Mouse (Mus musculus): Measurements from ENCODE around the gene Nmb.
A peak's percentile ranks its signal among the peaks of the same experiment; 100 is the strongest.

DNA sequence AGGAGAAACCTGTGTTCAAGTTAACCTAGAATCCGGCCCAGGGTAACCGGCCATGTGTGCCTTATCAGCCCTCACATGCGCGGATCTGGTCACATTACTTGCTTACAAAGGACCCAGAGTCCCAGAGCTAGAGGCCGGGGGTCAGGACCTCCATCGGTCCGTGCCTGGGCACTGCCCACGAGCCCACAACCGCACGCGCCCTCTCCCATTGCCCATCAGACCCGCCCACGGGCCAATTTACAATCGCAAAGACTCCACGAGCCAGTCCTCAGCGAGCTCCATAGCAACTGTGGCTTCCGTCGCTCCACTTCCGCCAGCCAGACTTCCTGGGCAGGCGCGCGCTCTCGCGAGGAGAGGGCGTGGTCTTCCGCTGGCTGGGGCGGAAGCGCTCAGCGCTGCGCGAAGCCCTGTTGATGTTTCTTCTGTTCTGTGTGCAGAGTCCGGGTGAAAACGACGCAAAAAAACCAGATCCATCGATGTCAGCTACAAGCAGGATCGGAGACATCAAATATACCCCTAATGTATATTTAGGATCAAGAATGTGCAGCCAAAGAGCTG lies 3.9 kb downstream of the Nmb start, which contains the start of gene Wdr73:
- TF ChIP-seq CTCF (IDR thresholded peaks at IDR 0.05; ENCODE audit: control insufficient read depth, insufficient read depth, insufficient replicate concordance, low read depth, low read length) (0 out of 2 replicates have a peak, but pooled peaks have one; percentile 9), POLR2A (IDR thresholded peaks at IDR 0.05; ENCODE audit: control insufficient read depth, low read depth, low read length) (peak; percentile 90)

Measured in testis, adult 2 months (tissue).